In genomic region chr11:96288455-96289221, GRCm38 (mm10) we compare ENCODE assay signal across 31 mouse cellular contexts. TPM values are rescaled to one million over a fixed set of nuclear protein-coding genes. Genes with fewer than 3 reads are reported as not detected.
DNase-seq lines count a peak whose midpoint lies in the region; ATAC-seq and TF ChIP-seq lines count a peak whose summit lies in the region.
"Had no signal": no experiment of that assay in that cellular context is flagged by ENCODE, and none has a peak within 500 bp of the region (broad histone marks: within the 10 kb centered on the region; RNA-seq: fewer than 3 reads in every experiment).

No protein-coding gene starts in this region.

- peaks cover 78% of the 10 kb centered on the region for H3K27me3 ChIP-seq in hindbrain, embryonic 15.5 days
- H3K27me3 ChIP-seq in hindbrain, embryonic 12.5 days = peaks cover 97% of the 10 kb centered on the region
- H3K27me3 ChIP-seq in kidney, embryonic 16.5 days (ENCODE audit: insufficient read depth, low read length) = no peaks in the 10 kb centered on the region
- peaks cover 96% of the 10 kb centered on the region for H3K27me3 ChIP-seq in CH12.LX (replicated peaks)
- no peaks in the 10 kb centered on the region for H3K27me3 ChIP-seq in neural tube, embryonic 14.5 days (ENCODE audit: control insufficient read depth, insufficient read depth, low read length)

- H3K9ac ChIP-seq in hindbrain, embryonic 15.5 days = no peak overlapping the region
- no peak overlapping the region for H3K9ac ChIP-seq in hindbrain, embryonic 12.5 days
- H3K9ac ChIP-seq in kidney, embryonic 16.5 days (replicated peaks; ENCODE audit: low read length) = peak overlapping the region; percentile 99
- H3K9ac ChIP-seq in CH12.LX (ENCODE audit: insufficient read depth, low read depth) = no peak overlapping the region
- H3K9ac ChIP-seq in neural tube, embryonic 14.5 days (replicated peaks; ENCODE audit: low read depth, low read length) = peak overlapping the region; percentile 100
- H3K9ac ChIP-seq: embryonic facial prominence, embryonic 13.5 days; forebrain, embryonic 13.5 days; heart, embryonic 15.5 days; limb, embryonic 13.5 days; liver, embryonic 13.5 days; lung, embryonic 14.5 days; midbrain, embryonic 15.5 days had no signal

- in situ Hi-C loops in CH12.LX (cut with MboI; ENCODE audit: low pct_ligation_motif_present, low pct_unique_long_range_greater_than_20kb, low sequenced_read_pairs) = no loop called here

- no peak for TF ChIP-seq EP300 in CH12.LX (IDR thresholded peaks at IDR 0.05; ENCODE audit: low read length)

- WGBS in hindbrain, embryonic 15.5 days = 14% methylated on average over 1 of the region's 1 CpGs
- 17% methylated on average over 1 of the region's 1 CpGs for WGBS in hindbrain, embryonic 12.5 days
- 31% methylated on average over 1 of the region's 1 CpGs for WGBS in kidney, embryonic 16.5 days
- WGBS in neural tube, embryonic 14.5 days = 3% methylated on average over 1 of the region's 1 CpGs

- TF ChIP-seq POLR2A in CH12.LX (IDR thresholded peaks at IDR 0.05; ENCODE audit: low read depth, low read length) = no peak

- peak overlapping the region; percentile 34; the same call in 1 of the 2 replicates for H3K27ac ChIP-seq in hindbrain, embryonic 15.5 days (replicated peaks)
- H3K27ac ChIP-seq in hindbrain, embryonic 12.5 days = no peak overlapping the region
- H3K27ac ChIP-seq in kidney, embryonic 16.5 days (ENCODE audit: low read length) = peak overlapping the region; percentile 100
- no peak overlapping the region for H3K27ac ChIP-seq in CH12.LX (ENCODE audit: insufficient read depth, low read depth)
- H3K27ac ChIP-seq in neural tube, embryonic 14.5 days (ENCODE audit: low read depth, low read length) = peak overlapping the region; percentile 100
- H3K27ac ChIP-seq: embryonic facial prominence, embryonic 13.5 days; forebrain, embryonic 13.5 days; heart, embryonic 15.5 days; limb, embryonic 13.5 days; liver, embryonic 13.5 days; midbrain, embryonic 15.5 days had no signal

- dilution Hi-C loops in CH12.LX (cut with MboI; ENCODE audit: extremely low pct_ligation_motif_present, extremely low pct_unique_long_range_greater_than_20kb, low sequenced_read_pairs) = no loop called here

- TF ChIP-seq CTCF in CH12.LX (conservative IDR thresholded peaks at IDR 0.05 in 1 of 2, IDR thresholded peaks at IDR 0.05 in 1 of 2; ENCODE audit: low read depth in 2 of 2, low read length in 2 of 2) = no peak

- TF ChIP-seq RAD21 in CH12.LX (IDR thresholded peaks at IDR 0.05; ENCODE audit: low read depth, low read length) = no peak

- H3K4me3 ChIP-seq in hindbrain, embryonic 15.5 days = no peak overlapping the region
- no peak overlapping the region for H3K4me3 ChIP-seq in hindbrain, embryonic 12.5 days
- peak overlapping the region; percentile 84 for H3K4me3 ChIP-seq in kidney, embryonic 16.5 days (ENCODE audit: low read length)
- no peak overlapping the region for H3K4me3 ChIP-seq in CH12.LX (replicated peaks in 1 of 3; ENCODE audit: low read depth in 2 of 3, low read length in 2 of 3, poor library complexity in 1 of 3)
- H3K4me3 ChIP-seq in neural tube, embryonic 14.5 days (ENCODE audit: low read depth, low read length) = peak overlapping the region; percentile 95
- H3K4me3 ChIP-seq: embryonic facial prominence, embryonic 13.5 days; forebrain, embryonic 13.5 days; heart, embryonic 15.5 days; limb, embryonic 13.5 days; liver, embryonic 13.5 days; midbrain, embryonic 15.5 days; myocyte had no signal

- H3K36me3 ChIP-seq in hindbrain, embryonic 15.5 days = no peaks in the 10 kb centered on the region
- H3K36me3 ChIP-seq in hindbrain, embryonic 12.5 days = no peaks in the 10 kb centered on the region
- no peaks in the 10 kb centered on the region for H3K36me3 ChIP-seq in kidney, embryonic 16.5 days (ENCODE audit: insufficient read depth, low read length)
- no peaks in the 10 kb centered on the region for H3K36me3 ChIP-seq in CH12.LX (replicated peaks in 1 of 2; ENCODE audit: control insufficient read depth in 1 of 2, insufficient read depth in 1 of 2, low read length in 1 of 2)
- peaks cover 6% of the 10 kb centered on the region; the same call in 1 of the 2 replicates for H3K36me3 ChIP-seq in neural tube, embryonic 14.5 days (ENCODE audit: control insufficient read depth, insufficient read depth, low read length)
- H3K36me3 ChIP-seq: embryonic facial prominence, embryonic 13.5 days; heart, embryonic 15.5 days; limb, embryonic 13.5 days; liver, embryonic 13.5 days; midbrain, embryonic 15.5 days had no signal

- H3K9me3 ChIP-seq in hindbrain, embryonic 15.5 days = no peaks in the 10 kb centered on the region
- H3K9me3 ChIP-seq in hindbrain, embryonic 12.5 days (replicated peaks) = no peaks in the 10 kb centered on the region
- no peaks in the 10 kb centered on the region for H3K9me3 ChIP-seq in kidney, embryonic 16.5 days (ENCODE audit: low read length)
- H3K9me3 ChIP-seq in CH12.LX (replicated peaks; ENCODE audit: low read length) = peaks cover 15% of the 10 kb centered on the region
- no peaks in the 10 kb centered on the region for H3K9me3 ChIP-seq in neural tube, embryonic 14.5 days (ENCODE audit: control insufficient read depth, low read length)
- H3K9me3 ChIP-seq: embryonic facial prominence, embryonic 13.5 days; forebrain, embryonic 13.5 days; heart, embryonic 15.5 days; limb, embryonic 13.5 days; liver, embryonic 13.5 days; midbrain, embryonic 15.5 days had no signal

- DNase-seq in kidney, postnatal 4 days = no peak
- DNase-seq in CH12.LX (ENCODE audit: extremely low read depth) = no peak
- DNase-seq: adrenal gland, postnatal 14 days; cerebellum, adult 2 months; cerebellum, postnatal 36 days; embryo, embryonic 11 days; heart, postnatal 36 days; layer of hippocampus, adult 9-11 months; liver, embryonic 13.5 days; lung, embryonic 14.5 days; lung, postnatal 36 days; retina, postnatal 1 day; right cerebral cortex, postnatal 25 days; spleen, adult 18-20 months; thymus, postnatal 14 days had no signal

- H3K4me1 ChIP-seq in hindbrain, embryonic 15.5 days (replicated peaks) = peaks cover 6% of the 10 kb centered on the region
- peaks cover 12% of the 10 kb centered on the region; the same call in 1 of the 2 replicates for H3K4me1 ChIP-seq in hindbrain, embryonic 12.5 days
- peaks cover 36% of the 10 kb centered on the region for H3K4me1 ChIP-seq in kidney, embryonic 16.5 days (ENCODE audit: insufficient read depth, low read length)
- H3K4me1 ChIP-seq in CH12.LX (ENCODE audit: control insufficient read depth in 1 of 2, insufficient read depth in 2 of 2) = peaks cover 2 to 19% of the 10 kb centered on the region in 2 experiments; a peak in 2 of 4 replicates
- H3K4me1 ChIP-seq in neural tube, embryonic 14.5 days (ENCODE audit: control insufficient read depth, insufficient read depth, low read length) = peaks cover 17% of the 10 kb centered on the region

- no peak for ATAC-seq in hindbrain, embryonic 15.5 days (ENCODE audit: low FRiP score, low read depth)
- no peak for ATAC-seq in hindbrain, embryonic 12.5 days (ENCODE audit: low FRiP score)
- no peak for ATAC-seq in kidney, embryonic 16.5 days (ENCODE audit: low FRiP score, low TSS enrichment)
- ATAC-seq in neural tube, embryonic 14.5 days (ENCODE audit: low read depth) = no peak
- no peak for ATAC-seq in megakaryocyte progenitor cell, adult 5-6 weeks (replicated peaks; ENCODE audit: poor library complexity)
- ATAC-seq: activated CD4-positive, CD25-positive, alpha-beta regulatory T cell, adult 4 months; forebrain, embryonic 13.5 days; midbrain, embryonic 15.5 days had no signal

- H3K4me2 ChIP-seq in hindbrain, embryonic 15.5 days = peak overlapping the region; percentile 50
- H3K4me2 ChIP-seq in hindbrain, embryonic 12.5 days (replicated peaks) = no peak overlapping the region
- peak overlapping the region; percentile 90 for H3K4me2 ChIP-seq in kidney, embryonic 16.5 days (replicated peaks; ENCODE audit: low read depth, low read length)
- H3K4me2 ChIP-seq in CH12.LX (ENCODE audit: insufficient read depth, low read depth, poor library complexity, severe bottlenecking) = 0 out of 2 replicates have a peak overlapping the region, but pooled peaks have one; percentile 53
- H3K4me2 ChIP-seq in neural tube, embryonic 14.5 days (ENCODE audit: low read depth, low read length) = peak overlapping the region; percentile 100
- H3K4me2 ChIP-seq: embryonic facial prominence, embryonic 13.5 days; forebrain, embryonic 13.5 days; heart, embryonic 15.5 days; limb, embryonic 13.5 days; liver, embryonic 13.5 days; lung, embryonic 14.5 days; midbrain, embryonic 15.5 days had no signal

- no peaks in the 10 kb centered on the region for H3K79me2 ChIP-seq in CH12.LX (replicated peaks; ENCODE audit: control insufficient read depth, extremely low read depth, insufficient read depth, poor library complexity, severe bottlenecking)

RNA-seq across cellular contexts. Expression of gene Hoxb7, which starts 2.2 kb away (rescaled TPM):
- 26.5 and 33.6 TPM in 2 replicates for polyA plus RNA-seq in hindbrain, embryonic 15.5 days (2015; fragmentation: Nextera tagmentation; extraction: Ambion mirVana)
- polyA plus RNA-seq in hindbrain, embryonic 12.5 days (2016; fragmentation: Nextera tagmentation; extraction: Ambion mirVana) = 9.6 and 11.0 TPM in 2 replicates
- polyA plus RNA-seq in kidney, embryonic 16.5 days (2015; fragmentation: Nextera tagmentation; extraction: Ambion mirVana) = 60.9 and 68.3 TPM in 2 replicates
- not detected in 2 replicates for total RNA-seq in CH12.LX (2012; rRNA removed)
- not detected in 2 replicates for total RNA-seq in CH12.LX (2014; rRNA removed)
- not detected in 2 replicates for polyA plus RNA-seq in CH12.LX (2012; ENCODE audit: insufficient read length, low read depth)
- polyA plus RNA-seq in neural tube, embryonic 14.5 days (2014; fragmentation: Nextera tagmentation; extraction: Ambion mirVana) = 120 and 133 TPM in 2 replicates
- total RNA-seq in megakaryocyte progenitor cell, adult 5-6 weeks (2015) = not detected in 2 replicates
- not detected in 2 replicates for total RNA-seq in megakaryocyte progenitor cell, adult 5-6 weeks (2017)
- total RNA-seq: heart, postnatal 36 days; left cerebral cortex, adult 18-20 months; left cerebral cortex, postnatal 25 days; megakaryocyte-erythroid progenitor cell, adult 5-6 weeks had no signal
- polyA plus RNA-seq: activated CD4-positive, CD25-positive, alpha-beta regulatory T cell, adult 4 months; cerebellum, adult 2 months; forebrain, embryonic 13.5 days; midbrain, embryonic 15.5 days had no signal

RNA-seq across cellular contexts. Expression of gene Hoxb6, which starts 3.6 kb away (rescaled TPM):
- 52.1 and 66.7 TPM in 2 replicates for polyA plus RNA-seq in hindbrain, embryonic 15.5 days (2015; fragmentation: Nextera tagmentation; extraction: Ambion mirVana)
- polyA plus RNA-seq in hindbrain, embryonic 12.5 days (2016; fragmentation: Nextera tagmentation; extraction: Ambion mirVana) = 60.0 and 64.5 TPM in 2 replicates
- 50.3 and 55.7 TPM in 2 replicates for polyA plus RNA-seq in kidney, embryonic 16.5 days (2015; fragmentation: Nextera tagmentation; extraction: Ambion mirVana)
- total RNA-seq in CH12.LX (2012; rRNA removed) = 0.34 and 1.1 TPM in 2 replicates
- 0.12 TPM in 1 of 2 replicates, not detected in the other for total RNA-seq in CH12.LX (2014; rRNA removed)
- polyA plus RNA-seq in CH12.LX (2012; ENCODE audit: insufficient read length, low read depth) = 0.31 and 0.53 TPM in 2 replicates
- 138 and 141 TPM in 2 replicates for polyA plus RNA-seq in neural tube, embryonic 14.5 days (2014; fragmentation: Nextera tagmentation; extraction: Ambion mirVana)
- not detected in 2 replicates for total RNA-seq in megakaryocyte progenitor cell, adult 5-6 weeks (2015)
- total RNA-seq in megakaryocyte progenitor cell, adult 5-6 weeks (2017) = 0.30 TPM in 1 of 2 replicates, not detected in the other
- total RNA-seq: heart, postnatal 36 days; left cerebral cortex, adult 18-20 months; left cerebral cortex, postnatal 25 days; megakaryocyte-erythroid progenitor cell, adult 5-6 weeks had no signal
- polyA plus RNA-seq: activated CD4-positive, CD25-positive, alpha-beta regulatory T cell, adult 4 months; forebrain, embryonic 13.5 days; myocyte had no signal

RNA-seq across cellular contexts. Expression of gene Hoxb8, which starts 6.9 kb away (rescaled TPM):
- 18.2 and 26.1 TPM in 2 replicates for polyA plus RNA-seq in hindbrain, embryonic 15.5 days (2015; fragmentation: Nextera tagmentation; extraction: Ambion mirVana)
- polyA plus RNA-seq in hindbrain, embryonic 12.5 days (2016; fragmentation: Nextera tagmentation; extraction: Ambion mirVana) = 4.4 and 8.1 TPM in 2 replicates
- 9.5 and 12.9 TPM in 2 replicates for polyA plus RNA-seq in kidney, embryonic 16.5 days (2015; fragmentation: Nextera tagmentation; extraction: Ambion mirVana)
- total RNA-seq in CH12.LX (2012; rRNA removed) (not detected in 2 replicates), CH12.LX (2014; rRNA removed) (not detected in 2 replicates)
- polyA plus RNA-seq in CH12.LX (2012; ENCODE audit: insufficient read length, low read depth) = not detected in 2 replicates
- polyA plus RNA-seq in neural tube, embryonic 14.5 days (2014; fragmentation: Nextera tagmentation; extraction: Ambion mirVana) = 78.6 and 120 TPM in 2 replicates
- total RNA-seq in megakaryocyte progenitor cell, adult 5-6 weeks (2015) = not detected in 2 replicates
- total RNA-seq in megakaryocyte progenitor cell, adult 5-6 weeks (2017) = not detected in 2 replicates
- total RNA-seq: heart, postnatal 36 days; left cerebral cortex, adult 18-20 months; left cerebral cortex, postnatal 25 days; megakaryocyte-erythroid progenitor cell, adult 5-6 weeks had no signal
- polyA plus RNA-seq: activated CD4-positive, CD25-positive, alpha-beta regulatory T cell, adult 4 months; forebrain, embryonic 13.5 days; heart, embryonic 15.5 days; liver, embryonic 13.5 days; midbrain, embryonic 15.5 days had no signal

RNA-seq across cellular contexts. Expression of gene Hoxb5, which starts 14.5 kb away (rescaled TPM):
- 115 and 140 TPM in 2 replicates for polyA plus RNA-seq in hindbrain, embryonic 15.5 days (2015; fragmentation: Nextera tagmentation; extraction: Ambion mirVana)
- polyA plus RNA-seq in hindbrain, embryonic 12.5 days (2016; fragmentation: Nextera tagmentation; extraction: Ambion mirVana) = 74.3 and 126 TPM in 2 replicates
- 19.2 and 24.3 TPM in 2 replicates for polyA plus RNA-seq in kidney, embryonic 16.5 days (2015; fragmentation: Nextera tagmentation; extraction: Ambion mirVana)
- 0.04 and 0.08 TPM in 2 replicates for total RNA-seq in CH12.LX (2012; rRNA removed)
- not detected in 2 replicates for total RNA-seq in CH12.LX (2014; rRNA removed)
- 0.13 TPM in 1 of 2 replicates, not detected in the other for polyA plus RNA-seq in CH12.LX (2012; ENCODE audit: insufficient read length, low read depth)
- polyA plus RNA-seq in neural tube, embryonic 14.5 days (2014; fragmentation: Nextera tagmentation; extraction: Ambion mirVana) = 49.1 and 52.4 TPM in 2 replicates
- total RNA-seq in megakaryocyte progenitor cell, adult 5-6 weeks (2015) = 0.07 and 0.44 TPM in 2 replicates
- total RNA-seq in megakaryocyte progenitor cell, adult 5-6 weeks (2017) = 0.14 TPM in 1 of 2 replicates, not detected in the other
- total RNA-seq: left cerebral cortex, adult 18-20 months; left cerebral cortex, postnatal 25 days; megakaryocyte-erythroid progenitor cell, adult 5-6 weeks had no signal
- polyA plus RNA-seq: activated CD4-positive, CD25-positive, alpha-beta regulatory T cell, adult 4 months; C2C12; forebrain, embryonic 13.5 days; myocyte had no signal

RNA-seq across cellular contexts. Expression of gene Hoxb9, which starts 17.4 kb away (rescaled TPM):
- polyA plus RNA-seq in hindbrain, embryonic 15.5 days (2015; fragmentation: Nextera tagmentation; extraction: Ambion mirVana) = 2.1 and 15.7 TPM in 2 replicates
- 0.36 and 0.46 TPM in 2 replicates for polyA plus RNA-seq in hindbrain, embryonic 12.5 days (2016; fragmentation: Nextera tagmentation; extraction: Ambion mirVana)
- 21.5 and 24.5 TPM in 2 replicates for polyA plus RNA-seq in kidney, embryonic 16.5 days (2015; fragmentation: Nextera tagmentation; extraction: Ambion mirVana)
- total RNA-seq in CH12.LX (2012; rRNA removed) = not detected in 2 replicates
- total RNA-seq in CH12.LX (2014; rRNA removed) = not detected in 2 replicates
- not detected in 2 replicates for polyA plus RNA-seq in CH12.LX (2012; ENCODE audit: insufficient read length, low read depth)
- 106 and 114 TPM in 2 replicates for polyA plus RNA-seq in neural tube, embryonic 14.5 days (2014; fragmentation: Nextera tagmentation; extraction: Ambion mirVana)
- not detected in 2 replicates for total RNA-seq in megakaryocyte progenitor cell, adult 5-6 weeks (2015)
- total RNA-seq in megakaryocyte progenitor cell, adult 5-6 weeks (2017) = not detected in 2 replicates
- total RNA-seq: heart, postnatal 36 days; left cerebral cortex, adult 18-20 months; left cerebral cortex, postnatal 25 days; megakaryocyte-erythroid progenitor cell, adult 5-6 weeks had no signal
- polyA plus RNA-seq: C2C12; cerebellum, adult 2 months; forebrain, embryonic 13.5 days; midbrain, embryonic 15.5 days had no signal

Comparison
In these comparisons a context has a peak if more than half of its experiments do, and no peak if none do; other contexts are left out.
1. H3K27ac ChIP-seq: peak in hindbrain, embryonic 15.5 days (single experiment), kidney, embryonic 16.5 days (single experiment) and neural tube, embryonic 14.5 days (single experiment); none in hindbrain, embryonic 12.5 days (single experiment) and CH12.LX (single experiment).
2. H3K4me3 ChIP-seq: peak in kidney, embryonic 16.5 days (single experiment) and neural tube, embryonic 14.5 days (single experiment); none in hindbrain, embryonic 15.5 days (single experiment), hindbrain, embryonic 12.5 days (single experiment) and CH12.LX (0 of 3).
3. H3K9ac ChIP-seq: peak in kidney, embryonic 16.5 days (single experiment) and neural tube, embryonic 14.5 days (single experiment); none in hindbrain, embryonic 15.5 days (single experiment), hindbrain, embryonic 12.5 days (single experiment) and CH12.LX (single experiment).
4. RNA of gene Hoxb7, which starts 2.2 kb away (polyA plus RNA-seq): 120 to 133 TPM in neural tube, embryonic 14.5 days, 60.9 to 68.3 TPM in kidney, embryonic 16.5 days, 26.5 to 33.6 TPM in hindbrain, embryonic 15.5 days and 9.6 to 11.0 TPM in hindbrain, embryonic 12.5 days; not detected in CH12.LX; every median in the first group is over 10 times any median in the second.
5. RNA of gene Hoxb6, which starts 3.6 kb away (polyA plus RNA-seq): 138 to 141 TPM in neural tube, embryonic 14.5 days, 52.1 to 66.7 TPM in hindbrain, embryonic 15.5 days, 60.0 to 64.5 TPM in hindbrain, embryonic 12.5 days and 50.3 to 55.7 TPM in kidney, embryonic 16.5 days; 0.31 to 0.53 TPM in CH12.LX; every median in the first group is over 10 times any median in the second.